ENCODE assay signal across 17 mouse cellular contexts in the genomic region with DNA sequence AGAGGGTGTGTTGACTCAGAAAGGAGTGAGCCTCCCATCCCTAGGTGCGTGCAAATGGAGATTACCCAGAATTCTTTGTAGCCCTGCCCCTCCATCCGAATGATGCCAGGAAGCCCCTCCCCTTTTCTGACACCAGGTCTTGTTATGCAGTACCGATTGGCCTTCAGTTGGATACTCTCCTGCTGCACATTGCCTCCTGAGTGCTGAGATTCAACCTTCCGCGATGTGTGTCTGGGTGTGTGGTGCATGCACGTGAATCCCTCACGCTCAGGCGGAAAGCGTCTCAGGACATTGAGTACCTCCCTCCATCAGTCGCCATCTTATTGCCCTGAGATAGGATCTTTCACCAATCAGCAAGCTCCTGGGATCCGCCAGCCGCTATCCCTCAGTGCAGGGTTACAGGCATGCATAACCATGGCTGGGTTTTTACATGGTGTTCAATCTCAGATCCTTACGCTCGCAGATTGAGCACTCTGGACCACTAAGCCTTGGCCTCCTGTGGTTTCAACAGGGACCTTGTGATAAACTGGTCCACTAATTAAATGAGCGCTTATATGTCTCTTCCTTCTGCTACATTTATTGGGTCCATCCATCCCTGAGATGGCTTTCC. TPM values are rescaled to one million over a fixed set of nuclear protein-coding genes. Genes with fewer than 3 reads are reported as not detected.
A peak's percentile ranks its signal among the peaks of the same experiment; 100 is the strongest.
DNase-seq lines count a peak whose midpoint lies in the region; ATAC-seq and TF ChIP-seq lines count a peak whose summit lies in the region.
"Had no signal": no experiment of that assay in that cellular context is flagged by ENCODE, and none has a peak within 500 bp of the region (broad histone marks: within the 10 kb centered on the region; RNA-seq: fewer than 3 reads in every experiment).

No protein-coding gene starts in this region.

- ATAC-seq in heart, postnatal 0 days (ENCODE audit: insufficient read depth, low read depth): no peak
- ATAC-seq in intestine, embryonic 16.5 days: peak; percentile 24; the same call in 1 of the 2 replicates
- ATAC-seq in frontal cortex, adult (ENCODE audit: low TSS enrichment): no peak
- ATAC-seq: forebrain, embryonic 16.5 days; midbrain, embryonic 13.5 days had no signal

- no peak for TF ChIP-seq CTCF in gastrocnemius, adult 2 months (IDR thresholded peaks at IDR 0.05)
- no peak for TF ChIP-seq CTCF in heart, postnatal 0 days (IDR thresholded peaks at IDR 0.05; ENCODE audit: low read depth)

- H3K9ac ChIP-seq in heart, postnatal 0 days (replicated peaks; ENCODE audit: low read depth, low read length): no peak overlapping the region
- H3K9ac ChIP-seq in ES-E14 (ENCODE audit: insufficient read depth, low read depth, low read length, poor library complexity, severe bottlenecking): peak overlapping the region; percentile 46; the same call in 1 of the 2 replicates
- H3K9ac ChIP-seq in intestine, embryonic 16.5 days (ENCODE audit: low read depth, low read length): no peak overlapping the region
- H3K9ac ChIP-seq: hindbrain, embryonic 14.5 days; midbrain, embryonic 13.5 days had no signal

- no peaks in the 10 kb centered on the region for H3K9me3 ChIP-seq in heart, postnatal 0 days (replicated peaks; ENCODE audit: control insufficient read depth, low read length)
- H3K9me3 ChIP-seq in ES-E14 (ENCODE audit: control insufficient read depth, insufficient read depth, low read depth, low read length): no peaks in the 10 kb centered on the region
- no peaks in the 10 kb centered on the region for H3K9me3 ChIP-seq in intestine, embryonic 16.5 days (ENCODE audit: control insufficient read depth, low read length)
- H3K9me3 ChIP-seq: midbrain, embryonic 13.5 days had no signal

- in situ Hi-C loops in ES-E14 (cut with MboI; ENCODE audit: low sequenced_read_pairs in 2 of 2, unreplicated experiment in 2 of 2): no loop called here

- peak; percentile 38 for DNase-seq in gastrocnemius, adult 2 months
- no peak for DNase-seq in gastrocnemius, adult 8-10 months (ENCODE audit: low spot score in 2 of 2)
- no peak for DNase-seq in heart, postnatal 0 days (ENCODE audit: low spot score)
- no peak for DNase-seq in heart, adult 9 months (ENCODE audit: low spot score in 2 of 2)
- peak; percentile 71 for DNase-seq in ES-E14 (ENCODE audit: low read depth, low spot score)
- no peak for DNase-seq in cerebellum, adult 9-10 months
- DNase-seq: cerebellum, postnatal 14 days; kidney, postnatal 10 days; thymus, postnatal 14 days had no signal

- H3K27me3 ChIP-seq in heart, postnatal 0 days (ENCODE audit: control insufficient read depth, insufficient read depth, low read length): no peaks in the 10 kb centered on the region
- no peaks in the 10 kb centered on the region for H3K27me3 ChIP-seq in intestine, embryonic 16.5 days (replicated peaks; ENCODE audit: control insufficient read depth, insufficient read depth, low read length)
- H3K27me3 ChIP-seq: CH12.LX; midbrain, embryonic 13.5 days had no signal

- 89% methylated on average over 15 of the region's 15 CpGs for WGBS in heart, postnatal 0 days
- 87% methylated on average over 15 of the region's 15 CpGs for WGBS in intestine, embryonic 16.5 days

- H3K27ac ChIP-seq in gastrocnemius, adult 2 months: peak overlapping the region; percentile 94
- H3K27ac ChIP-seq in heart, postnatal 0 days (ENCODE audit: low read depth): peak overlapping the region; percentile 63; the same call in 1 of the 2 replicates
- H3K27ac ChIP-seq in ES-E14 (ENCODE audit: insufficient read depth, low read depth, low read length, poor library complexity, severe bottlenecking): peak overlapping the region; percentile 24; the same call in 1 of the 2 replicates
- H3K27ac ChIP-seq in intestine, embryonic 16.5 days (ENCODE audit: low read length): peak overlapping the region; percentile 38; the same call in 1 of the 2 replicates
- H3K27ac ChIP-seq: hindbrain, embryonic 14.5 days; macrophage; midbrain, embryonic 13.5 days had no signal

- H3K4me3 ChIP-seq in gastrocnemius, adult 2 months: no peak overlapping the region
- H3K4me3 ChIP-seq in heart, postnatal 0 days (ENCODE audit: low read depth, low read length): no peak overlapping the region
- H3K4me3 ChIP-seq in ES-E14 (ENCODE audit: insufficient read depth in 1 of 2, low read depth in 1 of 2, low read length in 2 of 2, poor library complexity in 1 of 2, severe bottlenecking in 1 of 2): peak overlapping the region; percentile 48 to 57
- no peak overlapping the region for H3K4me3 ChIP-seq in intestine, embryonic 16.5 days (ENCODE audit: low read length)
- H3K4me3 ChIP-seq: erythroblast, embryonic 14.5 days; midbrain, embryonic 13.5 days had no signal

- H3K4me2 ChIP-seq in heart, postnatal 0 days (ENCODE audit: low read depth, low read length): no peak overlapping the region
- no peak overlapping the region for H3K4me2 ChIP-seq in intestine, embryonic 16.5 days (ENCODE audit: low read depth, low read length)
- H3K4me2 ChIP-seq: hindbrain, embryonic 14.5 days; midbrain, embryonic 13.5 days had no signal

- no peaks in the 10 kb centered on the region for H3K36me3 ChIP-seq in heart, postnatal 0 days (replicated peaks; ENCODE audit: control insufficient read depth, insufficient read depth, low read length)
- H3K36me3 ChIP-seq in ES-E14 (ENCODE audit: control insufficient read depth, insufficient read depth, low read length, poor library complexity, severe bottlenecking): no peaks in the 10 kb centered on the region
- no peaks in the 10 kb centered on the region for H3K36me3 ChIP-seq in intestine, embryonic 16.5 days (ENCODE audit: control insufficient read depth, insufficient read depth, low read length)

- TF ChIP-seq EP300 in heart, postnatal 0 days (IDR thresholded peaks at IDR 0.05; ENCODE audit: low read depth): no peak

- peaks cover 20% of the 10 kb centered on the region for H3K4me1 ChIP-seq in heart, postnatal 0 days (ENCODE audit: control insufficient read depth, insufficient read depth)
- peaks cover 0 to 13% of the 10 kb centered on the region in 2 experiments; a peak in 2 of 4 replicates for H3K4me1 ChIP-seq in ES-E14 (ENCODE audit: control insufficient read depth in 2 of 2, insufficient read depth in 2 of 2, low read length in 2 of 2, poor library complexity in 1 of 2)
- H3K4me1 ChIP-seq in intestine, embryonic 16.5 days (ENCODE audit: control insufficient read depth, insufficient read depth, low read length): peaks cover 12% of the 10 kb centered on the region

- intact Hi-C loops in gastrocnemius, adult 2 months (cut with DNase I): no loop called here

TF ChIP-seq in ES-E14, 5 proteins besides CTCF, POLR2A, EP300 and RAD21:
- TF ChIP-seq ZC3H11A (IDR thresholded peaks at IDR 0.05; ENCODE audit: borderline replicate concordance, low read depth, low read length) (no peak), HCFC1 (IDR thresholded peaks at IDR 0.05; ENCODE audit: borderline replicate concordance, insufficient read depth, low read length) (no peak), CHD2 (IDR thresholded peaks at IDR 0.05; ENCODE audit: low read depth, low read length) (no peak), ZNF384 (IDR thresholded peaks at IDR 0.05; ENCODE audit: low read depth, low read length) (no peak), MAFK (IDR thresholded peaks at IDR 0.05; ENCODE audit: insufficient read depth, low read depth, low read length) (no peak)

RNA-seq across cellular contexts. Expression of gene Castor2, which starts 19.4 kb away (rescaled TPM):
- 10 to 100 TPM; 34.8 to 47.1 TPM for total RNA-seq in gastrocnemius, adult 2 months (2021)
- 10 to 100 TPM; 41.7 to 54.5 (median 50.6) TPM for total RNA-seq in gastrocnemius, adult 8-10 months (2022)
- 3.9 and 6.3 TPM in 2 replicates for total RNA-seq in heart, postnatal 0 days (2014; rRNA removed; ENCODE audit: low replicate concordance)
- polyA plus RNA-seq in heart, postnatal 0 days (2015; fragmentation: Nextera tagmentation; extraction: Ambion mirVana): 5.2 and 5.5 TPM in 2 replicates
- 1.6 and 2.2 TPM in 2 replicates for total RNA-seq in ES-E14 (2012; rRNA removed)
- polyA plus RNA-seq in intestine, embryonic 16.5 days (2015; fragmentation: Nextera tagmentation; extraction: Ambion mirVana): 6.7 and 8.2 TPM in 2 replicates

RNA-seq across cellular contexts. Expression of gene Rcc1l, which starts 57.7 kb away (rescaled TPM):
- 10 to 100 TPM; 24.1 to 25.1 TPM for total RNA-seq in gastrocnemius, adult 2 months (2021)
- total RNA-seq in gastrocnemius, adult 8-10 months (2022): 10 to 100 TPM; 22.4 to 33.0 (median 28.5) TPM
- 19.7 and 23.5 TPM in 2 replicates for total RNA-seq in heart, postnatal 0 days (2014; rRNA removed; ENCODE audit: low replicate concordance)
- 19.5 and 22.1 TPM in 2 replicates for polyA plus RNA-seq in heart, postnatal 0 days (2015; fragmentation: Nextera tagmentation; extraction: Ambion mirVana)
- 26.0 and 30.9 TPM in 2 replicates for total RNA-seq in ES-E14 (2012; rRNA removed)
- polyA plus RNA-seq in intestine, embryonic 16.5 days (2015; fragmentation: Nextera tagmentation; extraction: Ambion mirVana): 26.6 and 28.5 TPM in 2 replicates

Comparison
In these comparisons a context has a peak if more than half of its experiments do, and no peak if none do; other contexts are left out.
1. DNase-seq: peak in gastrocnemius, adult 2 months (single experiment) and ES-E14 (single experiment); none in gastrocnemius, adult 8-10 months (0 of 2), heart, postnatal 0 days (single experiment), heart, adult 9 months (0 of 2) and cerebellum, adult 9-10 months (single experiment).
2. H3K27ac ChIP-seq: peak in every context shown above with its lines; median percentile 94 in gastrocnemius, adult 2 months; 63 in heart, postnatal 0 days; 38 in intestine, embryonic 16.5 days; 24 in ES-E14.
3. H3K4me3 ChIP-seq: peak in ES-E14 (2 of 2); none in gastrocnemius, adult 2 months (single experiment), heart, postnatal 0 days (single experiment) and intestine, embryonic 16.5 days (single experiment).